Mouse (Mus musculus) liver, embryonic 14.5 days (tissue): ENCODE results near the gene Cfl2. TPM values are rescaled to one million over a fixed set of nuclear protein-coding genes. Genes with fewer than 3 reads are reported as not detected.
"Not testable (repeated sequence)": the region's sequence is repeated elsewhere in the genome, so short reads cannot be mapped to it uniquely, and the experiment has no call there.

Experiments
- ATAC-seq: fragments of 200-750 bp; cut with Nextera tagmentation; 2 replicates; pipeline ENCODE4 v1.8.0; 2017; ENCODE audit warnings: moderate number of reproducible peaks, mild to moderate bottlenecking, moderate library complexity; ENCODE audit not compliant: insufficient read depth
- DNase-seq, 3 experiments: peaks; one replicate each; pipeline ENCODE4 v3.0.0-alpha.2; 2012 to 2013; ENCODE audit warnings: low read depth in 3 of 3, low spot score in 3 of 3
- H3K27ac ChIP-seq: fragments of 300-500 bp; sonication (generic); 2 replicates; pipeline ENCODE4 v1.5.1; 2014; ENCODE audit warnings: moderate library complexity, mild to moderate bottlenecking, control low read depth, inconsistent platforms
- H3K27me3 ChIP-seq: fragments of 300-500 bp; sonication (generic); 2 replicates; pipeline ENCODE4 v1.6.1; 2014; ENCODE audit warnings: mild to moderate bottlenecking, low read length, moderate library complexity; ENCODE audit not compliant: control insufficient read depth, insufficient read depth
- H3K36me3 ChIP-seq: fragments of 300-500 bp; sonication (generic); replicated peaks from 2 replicates; pipeline ENCODE4 v1.6.1; 2014; ENCODE audit warnings: low read depth; ENCODE audit not compliant: control insufficient read depth, insufficient read depth
- H3K4me1 ChIP-seq, 2 experiments: fragments of 200-500 bp in 1 of 2; fragments of 300-500 bp in 1 of 2; sonication (generic) in 1 of 2; replicated peaks; 2 replicates each; pipeline ENCODE4 v1.6.1; 2012 to 2014; ENCODE audit warnings: antibody characterized with exemption in 1 of 2, inconsistent platforms in 1 of 2, low read length in 1 of 2; ENCODE audit not compliant: control insufficient read depth in 2 of 2, insufficient read depth in 2 of 2
- H3K4me2 ChIP-seq: fragments of 300-500 bp; sonication (generic); 2 replicates; pipeline ENCODE4 v1.6.1; 2014; ENCODE audit warnings: low read depth, mild to moderate bottlenecking, control low read depth, moderate library complexity
- H3K4me3 ChIP-seq, 2 experiments: fragments of 200-500 bp in 1 of 2; fragments of 300-500 bp in 1 of 2; sonication (generic) in 1 of 2; 2 replicates each; pipeline ENCODE4 v1.5.1; 2012 to 2014; ENCODE audit warnings: low read depth in 2 of 2, low read length in 2 of 2, mild to moderate bottlenecking in 2 of 2, control low read depth in 1 of 2, inconsistent platforms in 1 of 2, moderate library complexity in 1 of 2; ENCODE audit not compliant: insufficient read depth in 1 of 2
- H3K9ac ChIP-seq: fragments of 300-500 bp; sonication (generic); replicated peaks from 2 replicates; pipeline ENCODE4 v1.6.1; 2014; ENCODE audit warnings: mild to moderate bottlenecking, control low read depth, moderate library complexity
- H3K9me3 ChIP-seq: fragments of 300-500 bp; sonication (generic); 2 replicates; pipeline ENCODE4 v1.6.1; 2016; ENCODE audit warnings: low read length, mixed read lengths; ENCODE audit not compliant: control insufficient read depth
- CTCF ChIP-seq: IDR thresholded peaks from 2 replicates; pipeline ENCODE4 v1.5.1; 2016; ENCODE audit warnings: antibody characterized with exemption, low read depth, control low read depth
- EP300 ChIP-seq: IDR thresholded peaks from 2 replicates; pipeline ENCODE4 v1.6.1; 2016; ENCODE audit warnings: antibody characterized with exemption, low read depth
- WGBS: fragments of 180-500 bp; shearing (Covaris S2); extraction: QIAGEN DNeasy Blood & Tissue Kit; methylation state at CpG from one replicate; pipeline ENCODE4 v1.1.7; 2014; ENCODE audit not compliant: insufficient replicate concordance; 5-methylcytosine and 5-hydroxymethylcytosine counted together
- polyA plus RNA-seq, 2 experiments: library from polyadenylated mRNA; depleted of rRNA in 1 of 2; stranded (reverse) in 1 of 2; unstranded in 1 of 2; fragments of >200 nt; fragmentation: Nextera tagmentation in 1 of 2; extraction: Ambion mirVana in 1 of 2; gene quantifications; 2 replicates each; pipeline versions ENCODE4 v1.2.1 to v1.2.3; 2012 to 2014

The Cfl2 gene
- polyA plus RNA-seq (2012; rRNA removed) (7.8 and 8.8 TPM in 2 replicates), polyA plus RNA-seq (2014; fragmentation: Nextera tagmentation; extraction: Ambion mirVana) (30.8 and 34.3 TPM in 2 replicates)

DNA sequence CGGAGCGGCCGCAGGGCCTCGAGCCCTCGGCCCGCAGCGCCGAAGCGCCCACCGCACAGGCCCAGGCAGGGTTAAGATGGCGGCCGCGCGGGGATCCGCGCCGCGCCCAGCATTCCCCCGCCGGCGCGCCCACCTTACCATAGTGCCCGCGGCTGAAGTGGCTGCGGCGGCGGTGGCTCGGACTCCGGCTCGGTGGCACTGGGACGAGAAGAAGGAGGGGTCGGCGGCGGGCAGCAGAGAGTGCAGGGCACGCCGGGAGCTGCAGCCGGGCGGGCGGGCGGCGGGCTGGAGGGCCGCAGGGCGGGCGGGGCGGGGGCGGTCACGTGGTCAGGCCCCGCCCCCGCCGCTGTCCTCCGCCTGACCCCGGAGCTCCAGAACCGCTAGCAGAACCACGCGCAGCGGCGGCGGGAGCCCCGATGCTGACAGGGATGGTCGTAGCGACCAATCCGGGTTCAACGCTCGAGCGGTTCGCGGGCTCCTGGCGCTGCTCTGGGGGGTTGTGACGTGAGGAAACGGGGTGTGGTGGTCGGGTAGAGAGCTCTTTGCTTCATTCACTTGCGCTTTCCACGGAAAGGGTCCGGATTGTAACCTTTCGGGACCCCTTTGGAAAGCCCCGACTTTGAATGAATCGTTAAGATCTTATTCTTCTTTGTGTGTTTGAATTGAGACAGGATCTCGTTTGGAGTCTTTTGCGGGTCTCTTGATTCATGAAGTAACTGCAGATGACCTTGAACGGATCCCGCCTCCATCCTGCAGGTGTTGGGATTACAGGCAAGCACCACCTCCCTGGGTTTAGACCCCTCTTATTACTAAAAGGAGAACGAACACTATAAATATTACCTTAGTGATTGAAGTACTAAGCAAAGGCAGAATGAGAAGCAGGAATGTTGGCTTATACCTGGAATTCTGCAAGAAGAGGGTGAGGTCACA lies at the start of gene Cfl2:
Gene Cfl2 (minus strand): TSS at position 272 of the 930 bp plus-strand sequence.
- peak; percentile 21; the same call in 1 of the 2 replicates for TF ChIP-seq CTCF
- TF ChIP-seq EP300: no peak
- under 1% methylated on average over 75 of the region's 82 CpGs for WGBS
- Histone ChIP-seq H3K9ac (peak within 1 kb of the TSS; percentile 100), H3K27ac (peak within 1 kb of the TSS; percentile 90), H3K27me3 (no peaks in the 10 kb centered on the region), H3K4me3 (peak within 1 kb of the TSS; percentile 97 to 99), H3K9me3 (no peaks in the 10 kb centered on the region), H3K36me3 (peaks cover 6% of the 10 kb centered on the region), H3K4me1 (peaks cover 2 to 6% of the 10 kb centered on the region in 2 experiments; a peak in 2 of 4 replicates), H3K4me2 (peak within 1 kb of the TSS; percentile 78)
- ATAC-seq: peak; percentile 90
- DNase-seq: peak; percentile 59 to 62 (median 59)

DNA sequence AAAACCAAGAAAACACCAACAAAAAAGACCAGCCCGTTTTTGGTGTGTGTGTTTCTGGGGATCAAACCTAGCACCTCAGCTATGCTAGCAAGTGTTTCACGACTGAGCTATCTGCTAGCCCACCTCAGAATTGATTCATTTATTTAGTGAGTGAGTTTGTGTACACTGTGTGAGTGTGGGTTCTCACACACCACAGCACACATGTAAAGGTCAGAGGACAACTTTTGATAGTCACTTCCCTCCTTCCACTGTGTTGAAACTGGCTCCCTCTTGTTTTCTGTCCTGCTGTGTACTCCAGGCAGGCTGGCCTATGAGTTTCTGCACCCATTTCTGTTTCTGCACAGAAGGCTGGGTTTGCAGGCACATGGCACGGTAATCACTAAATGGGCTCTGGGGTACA lies 47.7 kb upstream of the Cfl2 start:
- Histone ChIP-seq H3K36me3 (peaks cover 64% of the 10 kb centered on the region), H3K27ac (no peak overlapping the region), H3K27me3 (no peaks in the 10 kb centered on the region), H3K4me1 (no peaks in the 10 kb centered on the region), H3K9ac (no peak overlapping the region), H3K9me3 (no peaks in the 10 kb centered on the region), H3K4me3 (no peak overlapping the region), H3K4me2 (no peak overlapping the region)
- WGBS: 84% methylated on average over 3 of the region's 3 CpGs
- ATAC-seq (no peak), DNase-seq (no peak)
- TF ChIP-seq CTCF: no peak
- no peak for TF ChIP-seq EP300

DNA sequence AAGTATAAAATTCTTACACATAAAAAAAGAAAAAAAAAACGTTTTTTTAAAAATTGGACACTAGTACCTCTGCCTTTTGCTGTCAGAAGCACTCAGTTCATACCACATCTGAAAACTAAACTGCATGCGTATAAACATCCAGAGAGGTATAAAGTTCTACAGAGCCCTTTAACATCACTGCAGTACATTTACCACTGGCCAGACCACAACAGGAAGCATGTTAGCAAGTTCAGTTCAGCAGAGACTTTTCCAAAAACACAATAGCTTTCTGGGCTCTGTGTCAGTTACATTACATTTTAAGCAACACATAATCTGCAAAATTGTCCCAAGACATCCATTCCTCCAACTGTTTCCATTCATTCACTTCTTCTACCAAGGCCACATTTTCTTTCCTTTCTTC lies 29.9 kb upstream of the Cfl2 start:
- 30% methylated on average over 1 of the region's 2 CpGs for WGBS
- not testable (repeated sequence) for H3K4me2 ChIP-seq, DNase-seq, H3K27me3 ChIP-seq, H3K4me3 ChIP-seq, H3K9ac ChIP-seq, H3K27ac ChIP-seq, H3K4me1 ChIP-seq, ATAC-seq, H3K9me3 ChIP-seq
- peaks cover 25% of the 10 kb centered on the region for H3K36me3 ChIP-seq

DNA sequence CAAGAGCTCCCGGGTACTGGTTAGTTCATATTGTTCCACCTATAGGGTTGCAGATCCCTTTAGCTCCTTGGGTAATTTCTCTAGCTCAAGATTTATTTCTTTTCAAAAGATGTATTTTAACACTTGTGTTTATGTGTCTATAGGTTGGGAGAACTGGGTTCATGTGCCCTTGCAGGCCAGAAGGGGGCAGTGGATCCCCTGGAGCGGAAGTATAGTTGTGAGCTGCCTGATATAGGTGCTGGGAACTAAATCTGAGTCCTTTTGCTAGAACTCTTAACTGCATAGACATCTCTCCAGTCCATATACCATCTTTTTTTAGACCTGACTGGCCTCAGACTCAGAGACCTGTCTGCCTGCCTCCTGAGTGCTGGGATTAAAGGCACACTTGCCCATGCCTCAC lies 27.7 kb upstream of the Cfl2 start:
- Histone ChIP-seq H3K4me3 (no peak overlapping the region), H3K27me3 (no peaks in the 10 kb centered on the region), H3K9me3 (no peaks in the 10 kb centered on the region), H3K36me3 (peaks cover 7% of the 10 kb centered on the region), H3K9ac (no peak overlapping the region), H3K4me2 (no peak overlapping the region), H3K27ac (no peak overlapping the region), H3K4me1 (no peaks in the 10 kb centered on the region)
- WGBS: 96% methylated on average over 2 of the region's 2 CpGs
- no peak for DNase-seq
- no peak for ATAC-seq
- TF ChIP-seq CTCF: peak; percentile 28; the same call in 1 of the 2 replicates
- TF ChIP-seq EP300: no peak

DNA sequence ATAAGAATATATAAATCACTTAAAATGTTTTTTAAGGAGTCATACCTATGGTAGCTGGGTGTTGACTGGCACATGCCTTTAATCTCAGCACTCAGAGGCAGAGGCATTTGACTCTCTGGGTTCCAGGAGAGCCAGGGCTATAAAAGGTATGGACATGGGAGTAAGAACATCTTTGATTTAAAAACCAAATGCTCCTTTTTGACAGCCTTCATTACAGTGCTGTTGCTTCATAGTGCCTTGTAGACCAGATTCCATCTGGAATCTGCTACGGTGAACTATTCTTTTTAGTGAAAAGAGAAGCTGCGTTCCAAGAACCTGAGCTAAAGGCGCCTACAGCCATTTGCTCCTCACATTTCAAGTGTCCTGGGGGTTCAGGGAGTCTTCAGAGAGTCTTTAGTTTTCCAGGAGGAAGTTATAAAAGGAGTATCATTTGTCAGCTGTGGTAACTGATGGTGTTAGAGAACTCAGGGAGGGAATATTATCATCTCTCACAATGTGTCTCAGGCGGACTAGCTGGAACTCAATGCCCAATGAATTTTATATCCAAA lies 25.0 kb upstream of the Cfl2 start:
- WGBS: 63% methylated on average over 4 of the region's 4 CpGs
- TF ChIP-seq EP300: no peak
- TF ChIP-seq CTCF: no peak
- no peak for ATAC-seq
- no peak for DNase-seq
- Histone ChIP-seq H3K27ac (no peak overlapping the region), H3K36me3 (no peaks in the 10 kb centered on the region), H3K27me3 (no peaks in the 10 kb centered on the region), H3K9ac (no peak overlapping the region), H3K9me3 (no peaks in the 10 kb centered on the region), H3K4me3 (no peak overlapping the region), H3K4me1 (no peaks in the 10 kb centered on the region), H3K4me2 (no peak overlapping the region)
